Mouse (Mus musculus) erythroblast, adult 5-6 weeks (primary cell): ENCODE data around the gene Trpm1. TPM values are rescaled to one million over a fixed set of nuclear protein-coding genes. Genes with fewer than 3 reads are reported as not detected.

ENCODE experiments used
- ATAC-seq: replicated peaks from 2 replicates; pipeline ENCODE4 v1.8.0; 2016; ENCODE audit warnings: moderate number of reproducible peaks, mild to moderate bottlenecking, moderate TSS enrichment, inconsistent platforms; ENCODE audit not compliant: poor library complexity, low FRiP score, severe bottlenecking
- total RNA-seq, 2 experiments: library from RNA; stranded (forward) in 1 of 2; stranded (reverse) in 1 of 2; fragments of 150-400 nt in 1 of 2; fragments of 200-764, 138-1000 nt in 1 of 2; gene quantifications; 2 replicates each; pipeline versions ENCODE4 v1.2.3 to v1.2.4; 2015 to 2017; ENCODE audit warnings: low replicate concordance in 2 of 2

Trpm1 gene
- total RNA-seq, 2 experiments from 2014 or later: not detected

- ATAC-seq: no peak
Measured at GRCm38 (mm10) chr7:64228300-64228699, 74.7 kb downstream of the Trpm1 start.

DNA sequence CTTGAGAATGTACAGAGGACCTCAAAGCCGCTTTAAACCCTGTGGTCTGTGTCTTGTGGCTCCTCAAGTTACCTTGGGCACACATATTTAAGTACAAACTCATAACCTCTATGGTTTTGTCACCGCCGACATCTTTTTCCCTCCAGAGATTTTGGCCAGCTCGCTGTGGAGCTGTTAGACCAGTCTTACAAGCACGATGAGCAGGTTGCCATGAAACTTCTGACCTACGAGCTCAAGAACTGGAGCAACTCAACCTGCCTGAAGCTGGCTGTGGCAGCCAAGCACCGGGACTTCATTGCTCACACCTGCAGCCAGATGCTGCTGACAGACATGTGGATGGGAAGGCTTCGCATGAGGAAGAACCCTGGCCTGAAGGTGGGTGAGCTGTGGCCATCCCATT, 76.3 kb downstream of the Trpm1 start:
- no peak for ATAC-seq

DNA sequence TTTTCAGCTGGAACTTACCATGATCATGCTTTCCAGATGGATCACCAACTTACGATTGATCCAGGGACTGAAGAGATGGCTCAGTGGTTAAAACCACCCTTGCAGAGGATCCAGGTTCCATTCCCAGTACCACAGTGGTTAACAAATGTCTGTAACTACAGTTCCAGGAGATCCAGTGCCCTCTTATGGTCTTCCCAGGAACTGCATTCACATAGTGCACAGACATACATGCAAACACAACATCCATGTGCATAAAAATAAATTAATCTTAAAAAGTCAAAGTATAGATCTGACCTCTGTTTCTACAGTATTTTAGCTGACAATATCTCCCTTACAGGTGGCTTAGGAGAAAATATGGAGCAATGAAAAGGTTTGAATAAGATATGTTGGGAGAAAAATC, 77.4 kb downstream of the Trpm1 start:
- ATAC-seq: no peak

DNA sequence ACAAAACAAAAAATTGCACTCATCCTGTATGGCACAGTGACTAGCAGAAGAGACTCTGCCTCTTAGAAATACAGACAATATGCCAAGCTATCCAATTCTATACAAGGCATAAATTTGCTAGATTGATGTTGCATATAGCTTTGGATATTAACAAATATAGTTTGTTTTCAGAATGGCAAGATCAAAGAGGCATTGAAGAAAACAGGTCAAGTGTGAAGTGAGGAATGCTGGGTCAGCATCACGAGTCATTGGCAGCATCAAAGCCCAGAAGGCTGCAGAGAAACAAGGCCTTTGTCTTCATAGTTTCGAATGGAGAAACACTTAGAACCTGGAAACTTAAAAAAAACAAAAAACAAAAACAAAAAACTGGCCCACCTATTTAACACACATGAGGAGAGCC, 78.4 kb downstream of the Trpm1 start:
- ATAC-seq: no peak

DNA sequence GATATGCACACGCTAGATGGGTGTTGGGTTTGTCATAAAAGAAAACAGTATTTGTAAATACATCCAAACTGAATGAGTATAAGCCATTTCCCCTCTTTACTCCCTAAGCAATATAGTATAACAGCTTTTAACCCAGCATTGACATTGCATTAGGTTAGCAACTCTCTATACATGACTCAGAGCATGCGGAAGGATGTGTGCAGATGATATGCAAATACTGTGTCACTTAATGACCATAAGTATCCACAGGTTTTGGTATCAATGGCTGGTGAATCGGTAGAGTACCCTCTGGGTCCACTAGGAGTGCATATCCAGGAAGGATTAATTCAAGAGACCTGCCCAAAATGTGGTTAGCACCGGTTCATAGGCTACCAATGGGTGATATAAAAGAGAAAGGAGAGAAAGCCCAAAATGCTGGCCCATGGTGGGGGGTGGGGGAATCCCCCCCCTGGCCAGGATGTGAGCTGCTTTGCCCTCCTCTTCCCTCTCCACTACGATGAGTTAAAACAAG, 80.7 kb downstream of the Trpm1 start:
- no peak for ATAC-seq

DNA sequence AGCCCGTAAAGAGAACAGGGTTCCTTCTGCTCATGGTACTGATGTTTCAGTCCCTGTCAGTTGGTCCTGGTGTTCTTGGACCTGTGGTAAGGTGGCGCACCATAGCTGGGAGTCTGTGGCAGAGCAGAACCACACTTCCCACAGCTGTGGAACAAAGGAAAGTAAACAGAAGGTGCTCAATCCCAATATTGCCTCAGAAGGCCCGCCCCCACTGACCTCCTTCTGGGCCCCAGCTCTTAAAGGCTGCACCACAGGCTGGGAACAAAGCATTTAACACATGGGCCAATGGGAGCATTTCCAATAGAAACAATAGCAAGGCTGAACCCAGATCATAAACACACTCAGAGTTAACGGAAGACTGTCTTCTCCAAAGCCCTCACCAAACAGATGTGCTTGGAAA, 82.9 kb downstream of the Trpm1 start:
- ATAC-seq: no peak

- no peak for ATAC-seq
Measured at GRCm38 (mm10) chr7:64237747-64238146, 84.1 kb downstream of the Trpm1 start.

GRCm38 (mm10) chr7:64238410-64239086, 84.9 kb downstream of the Trpm1 start:
- no peak for ATAC-seq

GRCm38 (mm10) chr7:64239138-64239805, 85.6 kb downstream of the Trpm1 start:
- ATAC-seq: no peak

GRCm38 (mm10) chr7:64239806-64240315, 86.2 kb downstream of the Trpm1 start:
- no peak for ATAC-seq

- no peak for ATAC-seq
Measured at GRCm38 (mm10) chr7:64242424-64242823, 88.8 kb downstream of the Trpm1 start.

DNA sequence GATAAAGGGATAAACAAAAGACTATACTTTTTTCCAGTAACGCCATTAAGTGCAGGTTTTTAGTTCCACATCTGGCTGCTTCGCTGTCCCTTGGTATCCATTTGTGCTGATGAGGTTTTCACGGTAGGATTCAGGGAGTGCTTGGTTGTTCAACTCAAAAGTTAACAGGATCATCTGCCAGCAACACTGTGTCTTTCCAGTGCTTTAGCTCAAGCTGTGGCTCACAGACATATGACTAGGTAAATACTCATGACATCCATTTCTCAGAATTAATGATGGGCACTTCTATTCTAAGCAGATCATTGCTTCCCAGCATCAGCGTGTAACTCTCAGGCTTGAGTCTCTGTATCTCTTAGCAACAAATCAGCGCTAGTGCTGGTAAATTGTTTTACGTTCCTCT, 90.7 kb downstream of the Trpm1 start:
- ATAC-seq: no peak

- no peak for ATAC-seq
Measured at GRCm38 (mm10) chr7:64246713-64247112, 93.1 kb downstream of the Trpm1 start.

GRCm38 (mm10) chr7:64248352-64248751, 94.7 kb downstream of the Trpm1 start:
- no peak for ATAC-seq

DNA sequence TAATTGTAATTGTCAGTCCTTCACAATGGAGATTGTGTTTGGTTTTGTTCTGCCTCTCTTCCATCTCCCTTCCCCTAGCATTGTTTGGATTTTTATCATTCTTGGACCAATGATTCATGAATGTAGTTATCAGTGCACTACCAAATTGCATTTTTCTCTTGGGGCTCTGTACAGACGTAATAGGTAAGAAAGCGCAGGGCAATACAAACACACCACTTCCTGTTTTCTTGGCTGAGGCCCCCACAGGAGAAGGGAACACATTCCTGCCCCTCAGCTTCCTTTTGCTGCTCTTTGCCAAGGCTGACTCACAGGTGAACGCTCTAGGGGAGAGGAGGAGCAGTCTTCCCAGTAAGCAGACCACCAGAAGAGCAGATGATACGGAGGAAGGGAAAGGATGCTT, 96.1 kb downstream of the Trpm1 start:
- no peak for ATAC-seq

- no peak for ATAC-seq
Measured at GRCm38 (mm10) chr7:64250417-64250816, 96.8 kb downstream of the Trpm1 start.

DNA sequence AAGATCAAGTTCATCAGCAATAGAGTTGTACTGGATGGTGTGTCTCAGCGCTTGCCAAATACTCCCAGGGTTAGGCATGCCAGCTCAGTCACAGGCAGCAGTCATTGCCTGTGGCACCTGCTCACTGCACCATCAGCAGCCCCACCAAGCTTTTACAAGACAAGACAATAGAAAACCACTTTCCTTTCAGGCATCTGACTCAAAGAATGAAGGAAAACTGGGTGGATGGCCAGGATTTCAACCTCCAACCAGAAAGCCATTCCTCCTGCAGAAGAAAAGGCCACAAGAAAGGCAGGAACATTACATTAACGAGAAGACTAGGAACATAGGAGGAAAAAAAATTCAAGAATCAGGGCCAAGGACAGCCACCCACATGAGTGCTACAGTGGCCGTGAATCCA, 100.1 kb downstream of the Trpm1 start:
- no peak for ATAC-seq

GRCm38 (mm10) chr7:64265502-64266279, 112.1 kb downstream of the Trpm1 start:
- ATAC-seq: no peak

- no peak for ATAC-seq
Measured at GRCm38 (mm10) chr7:64266587-64266986, 113.0 kb downstream of the Trpm1 start.

DNA sequence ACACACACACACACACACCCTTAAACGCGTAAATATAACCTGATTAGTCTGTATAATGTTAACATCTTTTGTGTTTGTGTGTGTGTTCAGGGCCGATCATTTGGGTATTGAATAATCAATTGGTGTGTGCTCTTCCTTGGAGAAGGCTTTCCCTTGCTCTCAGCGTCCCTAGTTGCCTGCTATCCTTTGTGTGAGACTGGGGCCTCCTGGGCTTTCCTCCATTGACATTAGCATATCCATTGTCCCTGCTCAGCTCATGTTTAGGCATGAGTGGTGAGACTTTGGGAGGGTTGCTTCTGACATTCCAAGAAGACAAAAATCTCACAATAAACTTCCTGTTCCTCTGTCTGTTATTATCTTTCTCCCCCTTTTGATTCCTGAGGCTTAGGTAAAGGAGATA, 118.3 kb downstream of the Trpm1 start:
- no peak for ATAC-seq

DNA sequence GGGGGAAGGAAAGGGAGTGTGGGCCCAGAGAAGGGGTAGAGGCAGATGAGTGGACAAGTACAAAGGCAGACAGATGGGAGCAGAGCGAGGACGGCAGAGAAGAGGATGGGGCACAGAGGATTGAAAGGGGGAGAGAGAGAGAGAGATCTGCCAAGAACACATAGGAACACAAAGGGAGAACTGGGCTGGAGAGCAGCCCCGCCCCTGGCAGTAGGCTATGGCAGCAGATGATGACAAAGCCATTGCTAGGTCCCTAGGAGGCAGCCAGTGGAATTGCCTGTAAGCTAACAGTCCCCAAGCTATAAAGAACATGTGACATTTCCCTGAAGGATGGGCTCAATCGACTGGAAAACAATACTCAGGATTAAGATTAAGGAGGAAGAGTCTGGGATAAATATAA, 121.9 kb downstream of the Trpm1 start:
- ATAC-seq: no peak
